Mouse (Mus musculus) right cerebral cortex, adult 2 months (tissue): ENCODE data around the gene Gm20388.

Experiments
- DNase-seq, 2 experiments: peaks; one replicate each; pipeline ENCODE4 v3.0.0; 2021 to 2022; ENCODE audit warnings: low spot score in 2 of 2

The Gm20388 gene

GRCm38 (mm10) chr8:119960531-119961104, 50.0 kb downstream of the Gm20388 start:
- peak; percentile 61 to 70 for DNase-seq

DNA sequence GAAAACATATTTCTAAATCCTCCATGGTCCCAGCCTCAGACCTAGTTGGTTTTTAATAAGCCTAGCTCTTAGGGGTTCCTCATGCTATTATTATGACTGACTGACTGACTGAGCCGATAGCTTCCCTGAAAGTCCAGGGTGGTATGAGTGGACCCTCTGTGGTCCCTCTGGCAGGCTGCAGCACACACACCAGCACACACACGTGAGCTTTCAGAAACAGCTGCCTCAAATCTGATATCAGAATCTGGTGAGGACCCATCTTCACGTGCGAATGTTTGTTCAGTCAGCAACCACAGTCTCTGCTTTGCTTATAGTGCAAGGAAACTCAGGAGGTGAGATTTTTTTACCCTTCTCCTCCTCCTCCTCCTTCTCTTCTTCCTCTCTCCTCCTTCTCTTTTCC, 54.2 kb downstream of the Gm20388 start:
- DNase-seq: no peak

- no peak for DNase-seq
These were observed 56.8 kb downstream of the Gm20388 start for GRCm38 (mm10) chr8:119967435-119967834.

GRCm38 (mm10) chr8:119970169-119970568, 59.5 kb downstream of the Gm20388 start:
- peak; percentile 42 to 61 for DNase-seq

- no peak for DNase-seq
These were observed 61.9 kb downstream of the Gm20388 start for GRCm38 (mm10) chr8:119972558-119972957.

- no peak for DNase-seq
These were observed 68.2 kb downstream of the Gm20388 start for GRCm38 (mm10) chr8:119978770-119979381.

DNA sequence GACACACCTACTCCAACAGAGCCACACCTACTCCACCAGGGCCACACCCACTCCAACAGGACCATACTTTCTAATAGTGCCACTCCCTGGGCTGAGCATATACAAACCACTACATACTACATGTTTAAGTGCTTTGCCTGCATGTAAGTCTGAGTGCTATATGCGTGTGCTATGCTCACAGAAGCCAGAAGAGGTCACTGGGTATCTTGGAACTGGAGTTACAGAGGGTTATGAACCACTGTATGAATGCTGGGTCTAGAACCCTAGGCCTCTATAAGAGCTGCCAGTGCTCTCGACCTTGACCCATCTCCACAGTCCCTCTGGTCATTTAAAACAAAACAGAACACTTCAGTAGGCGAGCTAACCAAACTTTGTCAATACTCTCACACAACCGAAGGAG, 70.6 kb downstream of the Gm20388 start:
- no peak for DNase-seq

DNA sequence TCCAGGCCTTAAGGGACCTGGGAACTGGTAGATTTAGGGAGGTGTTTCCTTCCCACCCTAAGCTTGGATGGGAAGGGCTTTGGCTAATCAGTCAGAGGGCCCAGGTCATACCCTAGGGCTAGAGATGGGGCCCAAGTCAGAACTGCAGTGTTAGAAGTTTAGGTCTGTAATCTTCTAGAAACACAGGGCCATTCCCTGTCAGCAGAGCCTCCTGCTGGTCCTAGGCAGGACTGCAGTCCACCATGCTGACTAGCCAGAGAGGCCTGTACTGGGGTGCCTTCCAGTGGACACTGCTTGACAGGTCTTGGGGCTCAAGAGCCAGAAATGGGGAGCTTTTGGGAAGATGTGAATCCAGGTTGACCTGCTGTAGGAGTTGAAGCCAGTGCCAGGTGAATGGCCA, 73.4 kb downstream of the Gm20388 start:
- DNase-seq: no peak

GRCm38 (mm10) chr8:119986174-119986573, 75.5 kb downstream of the Gm20388 start:
- no peak for DNase-seq

DNA sequence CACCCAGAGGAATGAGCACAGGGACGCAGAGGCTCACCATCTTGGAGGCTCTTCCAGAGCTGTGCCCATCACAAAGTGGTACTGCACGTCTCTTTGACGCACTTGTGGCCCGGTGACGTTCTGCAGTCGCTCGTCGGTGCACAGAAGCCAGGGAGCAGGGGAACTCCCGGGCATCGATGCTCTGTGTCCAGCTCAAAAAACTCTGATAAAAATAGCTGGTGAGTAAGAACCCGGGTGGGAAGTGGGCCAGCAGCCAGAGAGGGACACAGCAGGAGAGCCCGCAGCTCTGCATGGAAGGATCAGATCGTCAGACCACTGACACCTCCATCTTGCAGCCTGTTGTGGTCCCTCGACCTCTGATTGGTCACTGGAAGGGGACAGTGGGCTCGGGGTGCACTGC, 77.4 kb downstream of the Gm20388 start:
- peak; percentile 13 to 24 for DNase-seq

GRCm38 (mm10) chr8:119992249-119992648, 81.6 kb downstream of the Gm20388 start, which contains the start of gene Crispld2:
Crispld2 (plus strand) TSS chr8:119992438.
- DNase-seq: peak; percentile 51 to 53

- no peak for DNase-seq
These were observed 83.5 kb downstream of the Gm20388 start for GRCm38 (mm10) chr8:119994114-119994513.

- no peak for DNase-seq
These were observed 83.9 kb downstream of the Gm20388 start for GRCm38 (mm10) chr8:119994556-119994955.

- DNase-seq: no peak
These were observed 86.6 kb downstream of the Gm20388 start for GRCm38 (mm10) chr8:119997266-119997665.

DNA sequence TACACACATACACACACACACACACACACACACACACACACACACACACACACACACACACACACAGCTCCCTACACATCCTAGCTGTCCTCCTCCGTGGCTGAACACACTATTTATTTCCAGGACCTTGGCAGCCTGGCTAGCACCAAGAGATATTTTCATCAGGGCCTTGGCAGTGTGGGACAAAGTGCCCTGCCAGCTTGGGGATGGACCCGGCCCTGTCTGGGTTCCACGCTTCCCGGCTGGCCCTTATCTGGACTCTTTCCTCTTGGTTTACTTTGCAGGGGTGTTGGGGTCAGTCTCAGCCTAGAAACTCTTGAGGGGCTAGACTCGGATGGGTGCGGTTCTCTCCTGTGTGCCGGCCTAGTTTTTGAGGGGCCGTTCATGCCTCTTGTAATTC, 89.8 kb downstream of the Gm20388 start:
- DNase-seq: no peak

DNA sequence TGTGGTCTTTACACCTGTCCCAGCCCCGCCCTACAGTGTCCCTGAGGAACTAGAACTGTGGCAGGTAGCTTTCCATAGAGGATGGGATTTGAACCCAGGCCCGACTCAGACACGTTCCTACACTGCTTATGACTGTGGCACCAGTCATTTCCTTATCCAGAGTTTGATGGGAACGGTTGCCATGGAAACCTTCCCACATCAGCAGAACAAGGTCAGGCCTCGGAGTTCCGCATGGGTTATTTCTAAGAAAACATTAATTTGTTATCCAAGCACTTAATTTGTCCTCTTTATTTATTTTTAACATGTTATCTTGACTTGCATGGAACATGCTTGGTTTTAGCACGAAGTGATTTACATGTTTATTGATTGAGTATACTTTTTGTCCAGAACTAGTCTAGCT, 91.1 kb downstream of the Gm20388 start:
- DNase-seq: no peak

DNA sequence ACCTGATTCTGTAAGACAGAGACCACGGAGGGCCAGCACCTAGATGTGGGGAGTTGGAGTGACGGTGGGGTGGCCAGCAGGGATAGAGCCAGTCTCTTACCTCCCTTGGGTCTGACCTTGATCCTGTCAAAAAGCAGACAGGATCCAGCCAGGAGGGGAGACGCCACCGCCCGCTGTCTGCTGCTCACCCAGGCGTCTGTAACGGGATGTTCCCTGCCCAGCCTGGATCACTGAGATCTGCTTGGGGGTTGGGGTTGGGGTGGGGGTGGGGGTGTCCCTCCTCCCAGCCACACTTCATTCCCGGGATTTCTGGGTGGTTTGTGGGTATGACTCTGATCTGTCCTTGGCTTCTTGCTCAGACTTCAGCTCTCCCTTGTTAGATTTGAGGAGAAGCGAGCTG, 91.7 kb downstream of the Gm20388 start:
- DNase-seq: no peak

DNA sequence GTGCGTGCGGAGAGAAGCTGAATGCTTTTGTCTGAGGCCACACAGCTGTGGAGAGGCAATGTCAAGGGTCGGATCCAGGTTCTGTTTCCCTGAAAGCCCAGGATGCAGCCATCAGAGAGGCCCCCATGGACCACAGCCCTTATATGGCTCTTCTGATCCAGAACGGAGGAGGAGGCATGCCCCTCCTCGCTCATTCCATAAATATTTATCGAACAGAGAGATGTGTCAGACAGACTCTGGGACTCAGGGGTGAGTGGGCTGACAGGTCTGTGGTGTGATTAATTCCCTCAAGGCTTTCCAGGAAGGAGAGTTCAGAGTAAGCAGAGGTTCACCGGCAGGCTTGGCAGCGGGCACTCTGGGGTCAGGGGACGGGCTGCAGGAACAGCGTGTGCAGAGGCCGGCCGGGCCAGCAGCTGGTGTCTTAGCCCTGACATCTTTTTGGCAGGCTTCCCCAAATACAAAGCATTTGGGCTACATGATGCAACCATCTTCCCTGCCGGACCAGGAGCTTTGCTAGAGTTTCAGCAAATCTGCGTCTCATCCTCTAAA, 93.6 kb downstream of the Gm20388 start:
- no peak for DNase-seq

DNA sequence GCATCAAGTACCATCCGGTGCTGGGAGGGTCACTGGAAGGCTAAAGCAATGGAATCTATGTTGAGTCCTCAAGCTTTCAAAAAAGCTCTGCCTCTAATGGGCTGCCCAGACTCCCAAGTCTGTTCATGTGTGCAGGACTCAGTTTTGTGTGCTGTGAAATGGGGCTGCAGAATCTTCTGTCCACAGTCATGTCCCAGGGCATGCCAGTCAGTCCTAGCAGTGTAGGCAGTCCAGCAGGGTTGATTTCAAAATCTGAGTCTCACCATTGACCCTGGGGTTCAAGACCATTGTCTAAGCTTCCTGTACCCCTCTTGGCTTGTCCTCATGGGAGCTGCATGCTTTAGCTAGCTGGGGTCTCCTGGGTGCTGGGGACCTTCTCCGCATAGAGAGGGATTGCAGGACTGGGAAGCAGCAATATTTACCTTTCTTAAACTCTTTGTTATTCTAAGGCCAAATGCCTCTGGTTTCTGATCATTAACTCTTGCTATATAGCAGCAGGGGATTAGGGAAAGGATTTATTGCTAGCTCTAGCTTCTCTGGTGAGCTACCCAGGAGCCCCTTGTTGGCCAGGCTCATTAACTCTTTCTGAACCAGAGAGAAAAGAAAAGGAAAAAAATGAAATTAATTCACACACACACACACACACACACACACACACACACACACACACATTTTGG, 94.2 kb downstream of the Gm20388 start:
- no peak for DNase-seq

- DNase-seq: no peak
These were observed 96.1 kb downstream of the Gm20388 start for GRCm38 (mm10) chr8:120006645-120007160.

GRCm38 (mm10) chr8:120007178-120007577, 96.5 kb downstream of the Gm20388 start:
- no peak for DNase-seq

GRCm38 (mm10) chr8:120009284-120009683, 98.6 kb downstream of the Gm20388 start:
- DNase-seq: no peak

DNA sequence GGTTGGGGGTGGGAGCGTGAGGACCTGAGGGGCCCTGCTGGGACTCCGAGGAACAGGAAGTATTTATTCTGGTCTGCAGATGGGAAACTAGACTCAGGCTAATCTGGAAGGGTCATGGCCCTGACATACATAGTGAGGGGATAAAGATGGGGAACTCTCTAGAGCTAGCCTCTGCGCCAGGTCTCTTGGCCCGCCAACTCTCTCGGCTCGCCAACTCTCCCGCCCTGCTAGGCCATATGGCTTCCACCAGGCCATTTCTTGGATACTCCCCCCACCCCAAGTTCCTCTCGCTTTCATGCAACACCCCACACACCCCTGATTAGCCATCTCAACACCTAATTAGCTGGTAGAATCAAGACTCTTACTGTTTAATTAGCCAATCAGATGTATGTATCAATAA, 101.8 kb downstream of the Gm20388 start:
- no peak for DNase-seq
